Mouse (Mus musculus): ENCODE measurements around the gene Eif2ak1. TPM values are rescaled to one million over a fixed set of nuclear protein-coding genes. Genes with fewer than 3 reads are reported as not detected.

The Eif2ak1 gene
- polyA plus RNA-seq, 1 experiment, result 13.9 TPM

GRCm38 (mm10) chr5:143819906-143820660 is 2.5 kb downstream of the Eif2ak1 start:
- Histone ChIP-seq H3K4me3 (ENCODE audit: insufficient read depth, poor library complexity, severe bottlenecking) (no peak overlapping the region), H3K27me3 (ENCODE audit: control insufficient read depth, insufficient read depth, insufficient read length) (no peaks in the 10 kb centered on the region), H3K79me2 (ENCODE audit: control insufficient read depth, insufficient read depth) (peaks cover 36% of the 10 kb centered on the region), H3K79me3 (ENCODE audit: low read depth) (peaks cover 16% of the 10 kb centered on the region), H3K36me3 (ENCODE audit: control insufficient read depth, insufficient read depth) (no peaks in the 10 kb centered on the region), H3ac (ENCODE audit: control insufficient read depth, insufficient read length, low read depth) (no peak overlapping the region)
- TF ChIP-seq MAX (IDR thresholded peaks at IDR 0.05) (no peak), USF1 (IDR thresholded peaks at IDR 0.05; ENCODE audit: low read depth) (no peak), FOSL1 (IDR thresholded peaks at IDR 0.05; ENCODE audit: insufficient read depth, low read length, poor library complexity, severe bottlenecking) (no peak), MYOD1 (IDR thresholded peaks at IDR 0.05; ENCODE audit: control insufficient read depth, insufficient read length, low read depth) (no peak), CEBPB (IDR thresholded peaks at IDR 0.05; ENCODE audit: low read depth) (no peak), MYOG (IDR thresholded peaks at IDR 0.05; ENCODE audit: control insufficient read depth, extremely low read depth, insufficient read length) (no peak), CTCF (IDR thresholded peaks at IDR 0.05; ENCODE audit: control insufficient read depth, insufficient read depth, insufficient read length) (no peak)

GRCm38 (mm10) chr5:143820820-143821219 is 3.2 kb downstream of the Eif2ak1 start:
- Histone ChIP-seq H3K79me3 (ENCODE audit: low read depth) (peaks cover 16% of the 10 kb centered on the region), H3K79me2 (ENCODE audit: control insufficient read depth, insufficient read depth) (peaks cover 36% of the 10 kb centered on the region), H3K4me3 (ENCODE audit: insufficient read depth, poor library complexity, severe bottlenecking) (no peak overlapping the region), H3ac (ENCODE audit: control insufficient read depth, insufficient read length, low read depth) (no peak overlapping the region), H3K36me3 (ENCODE audit: control insufficient read depth, insufficient read depth) (no peaks in the 10 kb centered on the region), H3K27me3 (ENCODE audit: control insufficient read depth, insufficient read depth, insufficient read length) (no peaks in the 10 kb centered on the region)
- TF ChIP-seq CEBPB (IDR thresholded peaks at IDR 0.05; ENCODE audit: low read depth), result no peak
- TF ChIP-seq MYOG (IDR thresholded peaks at IDR 0.05; ENCODE audit: control insufficient read depth, extremely low read depth, insufficient read length), result no peak
- TF ChIP-seq MAX (IDR thresholded peaks at IDR 0.05), result no peak
- TF ChIP-seq FOSL1 (IDR thresholded peaks at IDR 0.05; ENCODE audit: insufficient read depth, low read length, poor library complexity, severe bottlenecking), result no peak
- no peak for TF ChIP-seq MYOD1 (IDR thresholded peaks at IDR 0.05; ENCODE audit: control insufficient read depth, insufficient read length, low read depth)

- TF ChIP-seq FOSL1 (IDR thresholded peaks at IDR 0.05; ENCODE audit: insufficient read depth, low read length, poor library complexity, severe bottlenecking), result no peak
- Histone ChIP-seq H3K27me3 (ENCODE audit: control insufficient read depth, insufficient read depth, insufficient read length) (no peaks in the 10 kb centered on the region), H3K36me3 (ENCODE audit: control insufficient read depth, insufficient read depth) (peaks cover 23% of the 10 kb centered on the region), H3K4me3 (ENCODE audit: insufficient read depth, poor library complexity, severe bottlenecking) (no peak overlapping the region), H3K79me3 (ENCODE audit: low read depth) (no peaks in the 10 kb centered on the region), H3K79me2 (ENCODE audit: control insufficient read depth, insufficient read depth) (no peaks in the 10 kb centered on the region), H3ac (ENCODE audit: control insufficient read depth, insufficient read length, low read depth) (no peak overlapping the region)
Observed at GRCm38 (mm10) chr5:143871547-143872169, 54.1 kb downstream of the Eif2ak1 start.

GRCm38 (mm10) chr5:143874571-143874970 is 57.0 kb downstream of the Eif2ak1 start:
- no peak for TF ChIP-seq FOSL1 (IDR thresholded peaks at IDR 0.05; ENCODE audit: insufficient read depth, low read length, poor library complexity, severe bottlenecking)
- no peak for TF ChIP-seq USF1 (IDR thresholded peaks at IDR 0.05; ENCODE audit: low read depth)
- no peak for TF ChIP-seq MAX (IDR thresholded peaks at IDR 0.05)
- no peak for TF ChIP-seq CTCF (IDR thresholded peaks at IDR 0.05; ENCODE audit: control insufficient read depth, insufficient read depth, insufficient read length)
- no peak for TF ChIP-seq CEBPB (IDR thresholded peaks at IDR 0.05; ENCODE audit: low read depth)
- no peak for TF ChIP-seq MYOD1 (IDR thresholded peaks at IDR 0.05; ENCODE audit: control insufficient read depth, insufficient read length, low read depth)
- no peak for TF ChIP-seq MYOG (IDR thresholded peaks at IDR 0.05; ENCODE audit: control insufficient read depth, extremely low read depth, insufficient read length)

GRCm38 (mm10) chr5:143885274-143885673 is 67.7 kb downstream of the Eif2ak1 start:
- H3K79me3 ChIP-seq (ENCODE audit: low read depth), result no peaks in the 10 kb centered on the region
- H3K27me3 ChIP-seq (ENCODE audit: control insufficient read depth, insufficient read depth, insufficient read length), result no peaks in the 10 kb centered on the region
- TF ChIP-seq MAX (IDR thresholded peaks at IDR 0.05) (no peak), CEBPB (IDR thresholded peaks at IDR 0.05; ENCODE audit: low read depth) (no peak), MYOG (IDR thresholded peaks at IDR 0.05; ENCODE audit: control insufficient read depth, extremely low read depth, insufficient read length) (no peak), FOSL1 (IDR thresholded peaks at IDR 0.05; ENCODE audit: insufficient read depth, low read length, poor library complexity, severe bottlenecking) (no peak), USF1 (IDR thresholded peaks at IDR 0.05; ENCODE audit: low read depth) (no peak), CTCF (IDR thresholded peaks at IDR 0.05; ENCODE audit: control insufficient read depth, insufficient read depth, insufficient read length) (no peak), MYOD1 (IDR thresholded peaks at IDR 0.05; ENCODE audit: control insufficient read depth, insufficient read length, low read depth) (no peak)
- H3ac ChIP-seq (ENCODE audit: control insufficient read depth, insufficient read length, low read depth), result no peak overlapping the region
- peaks cover 50% of the 10 kb centered on the region for H3K36me3 ChIP-seq (ENCODE audit: control insufficient read depth, insufficient read depth)
- no peak overlapping the region for H3K4me3 ChIP-seq (ENCODE audit: insufficient read depth, poor library complexity, severe bottlenecking)
- H3K79me2 ChIP-seq (ENCODE audit: control insufficient read depth, insufficient read depth), result no peaks in the 10 kb centered on the region

More at GRCm38 (mm10) chr5:143874571-143874970, 57.0 kb downstream of the Eif2ak1 start:
- Histone ChIP-seq H3K79me2 (ENCODE audit: control insufficient read depth, insufficient read depth) (no peaks in the 10 kb centered on the region), H3K4me3 (ENCODE audit: insufficient read depth, poor library complexity, severe bottlenecking) (no peak overlapping the region), H3ac (ENCODE audit: control insufficient read depth, insufficient read length, low read depth) (no peak overlapping the region), H3K36me3 (ENCODE audit: control insufficient read depth, insufficient read depth) (peaks cover 35% of the 10 kb centered on the region), H3K79me3 (ENCODE audit: low read depth) (no peaks in the 10 kb centered on the region), H3K27me3 (ENCODE audit: control insufficient read depth, insufficient read depth, insufficient read length) (no peaks in the 10 kb centered on the region)

Measured in C2C12 (cell line).